Mouse (Mus musculus) cerebellum, adult (tissue): ENCODE measurements around the gene Araf.
A peak's percentile ranks its signal among the peaks of the same experiment; 100 is the strongest.
"Not testable (repeated sequence)": the region's sequence is repeated elsewhere in the genome, so short reads cannot be mapped to it uniquely, and the experiment has no call there.

Source experiments
- ATAC-seq: cut with Nextera tagmentation; 2 replicates; pipeline ENCODE4 v1.9.2; 2017; ENCODE audit warnings: mild to moderate bottlenecking, moderate library complexity, mixed read lengths; ENCODE audit not compliant: insufficient number of reproducible peaks, low FRiP score, low TSS enrichment

Gene Araf

DNA sequence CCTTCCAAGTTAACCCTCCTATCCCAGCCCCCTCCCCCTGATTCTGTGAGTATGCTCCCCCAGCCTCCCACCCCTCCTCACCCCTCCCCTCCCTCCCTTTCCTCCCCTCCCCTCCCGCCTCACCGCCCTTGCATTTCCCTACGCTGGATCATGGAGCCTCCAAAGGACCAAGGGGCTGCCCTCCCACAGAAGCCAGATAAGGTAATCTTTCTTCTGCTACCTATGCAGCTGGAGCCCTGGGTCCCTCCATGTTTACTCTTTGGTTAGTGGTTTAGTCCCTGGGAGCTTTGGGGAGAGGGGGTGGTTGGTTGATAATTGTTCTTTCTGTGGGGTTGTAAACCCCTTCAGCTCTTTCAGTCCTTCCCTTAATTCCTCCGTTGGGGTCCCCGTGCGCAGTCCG lies at the start of gene Araf:
Araf (plus strand) TSS at position 134 of the 400 bp plus-strand sequence.
- ATAC-seq, result no peak

GRCm38 (mm10) chrX:20748829-20749228 lies 48.8 kb upstream of the Araf start:
- ATAC-seq, result no peak

- ATAC-seq, result no peak
Observed at GRCm38 (mm10) chrX:20761201-20761600, 36.4 kb upstream of the Araf start.

GRCm38 (mm10) chrX:20770697-20771381 lies 26.8 kb upstream of the Araf start:
- peak; percentile 80; the same call in 1 of the 2 replicates for ATAC-seq

DNA sequence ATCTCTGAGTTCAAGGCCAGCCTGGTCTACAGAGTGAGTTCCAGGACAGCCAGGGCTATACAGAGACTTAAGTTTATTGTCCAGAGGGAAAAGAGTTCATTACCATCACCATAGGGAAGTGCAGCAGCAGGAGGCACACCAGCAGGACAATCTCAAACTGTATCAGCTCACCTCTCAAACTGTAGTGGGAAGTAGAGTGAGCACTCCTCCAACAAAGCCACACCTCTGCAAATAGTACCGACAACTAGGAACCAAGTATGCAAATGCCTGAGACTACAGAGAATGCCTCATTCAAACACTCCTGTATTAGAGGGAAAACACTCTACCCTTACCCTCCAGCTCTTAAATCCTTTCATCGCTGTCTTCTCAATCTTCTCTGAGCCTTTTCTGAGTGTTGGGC lies 25.9 kb upstream of the Araf start:
- no peak for ATAC-seq

- no peak for ATAC-seq
Observed at GRCm38 (mm10) chrX:20775271-20776016, 22.2 kb upstream of the Araf start.

- no peak for ATAC-seq
Observed at GRCm38 (mm10) chrX:20777619-20778018, 20.0 kb upstream of the Araf start.

DNA sequence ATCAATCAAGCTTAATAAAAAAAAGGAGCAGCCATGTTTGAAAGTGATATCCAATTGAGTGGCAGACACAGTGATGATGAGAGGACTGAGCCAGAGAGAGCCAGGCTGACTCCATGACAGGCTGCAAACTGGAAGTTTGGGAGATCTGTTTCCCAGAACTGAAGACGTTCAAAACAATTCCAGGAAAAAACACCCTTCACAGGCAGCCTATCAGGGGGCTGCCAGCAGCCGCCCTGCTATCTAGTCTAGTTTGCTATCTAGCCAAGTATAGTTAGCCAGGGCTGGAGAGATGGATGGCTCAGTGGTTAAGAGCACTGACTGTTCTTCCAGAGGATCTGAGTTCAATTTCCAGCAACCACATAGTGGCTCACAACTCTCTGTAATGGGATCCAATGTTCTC lies 10.3 kb upstream of the Araf start:
- ATAC-seq, result no peak

GRCm38 (mm10) chrX:20792417-20792816 lies 5.2 kb upstream of the Araf start:
- ATAC-seq, result no peak

GRCm38 (mm10) chrX:20793230-20793629 lies 4.4 kb upstream of the Araf start:
- ATAC-seq, result no peak

GRCm38 (mm10) chrX:20794229-20794628 lies 3.4 kb upstream of the Araf start:
- ATAC-seq, result no peak

- peak; percentile 99 for ATAC-seq
Observed at GRCm38 (mm10) chrX:20798141-20798796, 655 bp downstream of the Araf start.

DNA sequence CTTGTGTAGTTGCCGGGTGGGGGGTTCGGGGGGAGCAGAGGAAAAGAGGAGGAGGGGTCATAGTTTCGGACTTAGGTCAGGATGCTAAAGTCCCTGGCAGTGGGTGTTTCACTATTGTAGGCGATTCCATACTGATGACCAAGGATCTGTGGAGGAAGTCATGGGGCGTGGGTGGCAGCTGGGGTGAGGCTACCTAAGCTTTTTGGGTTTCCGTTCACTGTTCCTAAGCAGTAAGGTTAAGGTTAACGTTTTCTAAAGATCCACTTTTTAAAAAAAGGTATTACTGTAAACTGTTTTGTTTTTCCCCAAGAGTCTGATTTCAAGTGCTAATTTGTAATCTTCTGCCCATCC lies 1.2 kb downstream of the Araf start:
- peak; percentile 33; the same call in 1 of the 2 replicates for ATAC-seq

DNA sequence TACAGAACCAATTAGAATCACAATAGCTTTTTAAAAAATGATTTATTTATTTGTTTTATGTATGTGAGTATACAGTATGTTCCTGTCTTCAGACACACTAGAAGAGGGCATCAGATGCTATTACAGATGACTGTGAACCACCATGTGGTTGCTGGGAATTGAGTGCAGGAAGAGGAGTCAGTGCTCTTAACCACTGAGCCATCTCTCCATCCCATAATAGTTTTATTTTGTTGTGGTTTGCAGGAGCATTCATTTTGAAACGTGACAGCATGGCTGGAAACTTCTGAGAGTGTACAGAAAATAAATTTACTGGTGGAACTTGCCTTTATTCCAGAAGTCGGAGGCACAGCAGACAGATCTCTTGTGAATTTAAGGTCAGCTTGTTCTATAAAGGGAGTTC lies 3.8 kb downstream of the Araf start:
- ATAC-seq, result no peak

GRCm38 (mm10) chrX:20804301-20804700 lies 6.7 kb downstream of the Araf start:
- ATAC-seq, result not testable (repeated sequence)

DNA sequence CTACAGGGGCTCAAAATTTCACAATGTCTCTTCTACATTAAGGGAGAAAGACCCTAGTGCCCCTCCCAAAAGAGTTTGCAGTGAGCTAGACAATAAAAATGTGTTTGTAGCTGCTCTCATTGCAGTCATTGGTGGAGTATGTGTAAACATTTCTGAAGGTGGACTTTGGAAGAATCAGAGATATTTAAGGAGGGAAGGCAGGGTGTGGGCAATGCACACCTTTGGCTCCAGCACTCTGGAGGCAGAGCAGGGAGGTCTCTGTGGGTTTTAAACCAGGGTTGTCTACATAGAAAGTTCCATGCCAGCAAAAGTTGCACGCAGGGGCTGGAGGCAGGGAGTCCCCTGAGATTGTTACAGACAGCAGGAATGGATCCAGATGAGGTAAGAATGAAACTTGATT lies 8.7 kb downstream of the Araf start:
- ATAC-seq, result no peak

DNA sequence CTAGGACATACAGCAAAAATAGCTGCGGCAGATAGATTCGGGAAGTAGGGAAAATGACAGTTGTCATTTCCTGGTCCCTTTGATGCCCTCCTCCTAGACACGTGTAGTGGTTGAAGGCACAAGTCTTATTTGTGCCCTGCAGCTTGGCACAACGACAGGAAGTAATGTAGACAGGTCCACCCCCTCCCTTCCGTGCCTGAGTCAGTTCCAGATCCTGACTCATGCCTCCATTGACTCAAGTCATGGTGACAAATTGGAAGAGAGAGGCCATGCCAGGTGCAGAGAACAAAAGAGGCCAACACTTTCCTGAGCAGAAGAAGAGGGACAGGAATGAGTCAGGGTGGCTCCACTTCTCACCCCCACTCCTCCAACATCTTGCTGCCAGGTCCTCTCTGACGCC lies 19.4 kb downstream of the Araf start:
- no peak for ATAC-seq

DNA sequence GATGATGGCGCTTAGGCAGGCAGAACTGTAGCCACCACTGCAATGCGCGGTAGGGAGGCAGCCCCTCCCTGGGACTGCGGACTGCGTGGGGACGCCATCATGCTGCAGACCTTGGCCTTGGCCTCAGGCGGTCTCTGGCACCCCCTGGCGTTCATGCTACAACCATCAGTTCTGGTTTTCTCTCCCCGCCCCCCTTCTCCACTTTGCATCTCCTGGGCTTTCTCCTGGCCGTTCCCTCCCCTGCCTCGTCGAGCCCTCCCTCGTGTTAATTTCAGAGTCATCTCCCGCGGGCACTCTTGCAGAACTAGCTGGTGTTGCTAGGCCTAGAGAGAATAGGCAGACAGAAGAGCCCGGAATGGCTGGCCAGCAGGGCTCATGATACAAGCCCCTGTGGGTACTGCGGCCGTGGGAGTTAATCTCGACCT lies 21.6 kb downstream of the Araf start:
- peak; percentile 80 for ATAC-seq

DNA sequence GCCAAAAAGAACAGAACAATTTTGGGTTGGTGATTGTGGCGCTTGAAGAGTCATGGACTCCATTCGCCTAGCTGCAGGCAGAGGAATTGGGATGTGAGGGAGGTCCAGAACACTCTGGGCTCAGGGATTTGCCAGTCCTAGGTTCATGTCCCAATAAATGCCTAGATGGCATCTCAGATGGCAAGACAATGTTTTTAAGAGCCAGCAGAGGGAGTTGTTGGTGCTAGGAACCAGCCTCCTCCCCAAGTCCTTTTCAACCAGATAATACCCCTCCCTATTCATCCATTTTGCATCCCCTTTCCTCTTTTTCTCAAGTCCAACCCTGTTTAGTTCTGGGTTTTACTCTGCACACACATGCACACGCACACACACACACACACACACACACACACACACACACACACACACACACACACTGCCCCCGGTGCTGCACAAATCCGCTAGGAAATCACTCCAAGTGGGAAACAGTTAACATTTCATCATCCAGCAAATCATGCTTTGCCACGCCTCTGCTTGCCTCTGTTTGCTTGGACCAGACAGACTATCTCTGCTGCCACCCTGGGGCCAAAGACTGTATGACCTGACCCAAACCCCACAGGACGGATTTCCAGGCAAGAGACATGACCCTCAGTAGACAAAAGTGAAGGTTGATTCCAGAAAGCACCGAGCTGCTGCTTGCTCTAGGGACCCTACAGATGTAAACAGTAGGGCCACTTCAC lies 22.3 kb downstream of the Araf start:
- peak; percentile 72 for ATAC-seq

DNA sequence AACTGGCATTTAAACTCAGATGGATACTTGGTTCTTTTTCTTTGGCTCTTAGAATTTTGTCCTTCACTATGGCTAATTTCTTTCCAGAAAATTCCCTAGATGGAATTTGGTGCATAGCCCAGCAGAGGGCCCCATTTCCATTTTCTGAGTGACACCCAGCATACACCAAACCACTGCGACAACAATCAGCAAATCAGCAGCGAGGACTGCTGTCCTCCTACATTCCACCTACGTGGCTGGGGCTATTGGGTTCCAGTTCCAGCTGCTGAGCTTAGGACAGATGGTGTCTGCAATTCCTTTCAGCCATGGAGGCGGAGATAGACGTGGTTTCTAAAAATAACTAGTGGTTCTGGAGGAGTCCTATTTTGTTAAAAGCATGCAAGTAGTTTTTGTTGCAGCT lies 31.3 kb downstream of the Araf start:
- peak; percentile 87 for ATAC-seq

GRCm38 (mm10) chrX:20847232-20847631 lies 49.6 kb downstream of the Araf start:
- ATAC-seq, result no peak
